Mouse (Mus musculus): ENCODE results near the gene Olfr523. TPM values are rescaled to one million over a fixed set of nuclear protein-coding genes. Genes with fewer than 3 reads are reported as not detected.

Olfr523 gene
- total and polyA plus RNA-seq, 2 experiments from 2014 or later: not detected

GRCm38 (mm10) chr7:140190435-140190834, 17.4 kb downstream of the Olfr523 start:
- TF ChIP-seq CTCF (IDR thresholded peaks at IDR 0.05; ENCODE audit: low read depth): no peak
- H3K36me3 ChIP-seq (ENCODE audit: insufficient read depth, low read length): no peaks in the 10 kb centered on the region
- ATAC-seq: no peak
- H3K4me1 ChIP-seq (ENCODE audit: insufficient read depth, low read length): no peaks in the 10 kb centered on the region
- H3K27me3 ChIP-seq (ENCODE audit: insufficient read depth, low read length): no peaks in the 10 kb centered on the region
- DNase-seq (ENCODE audit: low spot score): no peak
- H3K4me3 ChIP-seq (ENCODE audit: low read length): no peak overlapping the region
- no peaks in the 10 kb centered on the region for H3K9me3 ChIP-seq (ENCODE audit: low read length)
- no peak overlapping the region for H3K4me2 ChIP-seq (ENCODE audit: low read depth, low read length)
- H3K27ac ChIP-seq: no peak overlapping the region
- 81% methylated on average over 1 of the region's 1 CpGs for WGBS
- no peak overlapping the region for H3K9ac ChIP-seq (replicated peaks; ENCODE audit: low read length)

GRCm38 (mm10) chr7:140192445-140192844, 19.4 kb downstream of the Olfr523 start:
- Histone ChIP-seq H3K4me3 (ENCODE audit: low read length) (no peak overlapping the region), H3K9ac (replicated peaks; ENCODE audit: low read length) (no peak overlapping the region), H3K9me3 (ENCODE audit: low read length) (no peaks in the 10 kb centered on the region), H3K27me3 (ENCODE audit: insufficient read depth, low read length) (no peaks in the 10 kb centered on the region), H3K4me1 (ENCODE audit: insufficient read depth, low read length) (no peaks in the 10 kb centered on the region), H3K36me3 (ENCODE audit: insufficient read depth, low read length) (no peaks in the 10 kb centered on the region), H3K4me2 (ENCODE audit: low read depth, low read length) (no peak overlapping the region), H3K27ac (no peak overlapping the region)
- 58% methylated on average over 2 of the region's 2 CpGs for WGBS
- ATAC-seq: no peak
- TF ChIP-seq CTCF (IDR thresholded peaks at IDR 0.05; ENCODE audit: low read depth): no peak
- no peak for DNase-seq (ENCODE audit: low spot score)

DNA sequence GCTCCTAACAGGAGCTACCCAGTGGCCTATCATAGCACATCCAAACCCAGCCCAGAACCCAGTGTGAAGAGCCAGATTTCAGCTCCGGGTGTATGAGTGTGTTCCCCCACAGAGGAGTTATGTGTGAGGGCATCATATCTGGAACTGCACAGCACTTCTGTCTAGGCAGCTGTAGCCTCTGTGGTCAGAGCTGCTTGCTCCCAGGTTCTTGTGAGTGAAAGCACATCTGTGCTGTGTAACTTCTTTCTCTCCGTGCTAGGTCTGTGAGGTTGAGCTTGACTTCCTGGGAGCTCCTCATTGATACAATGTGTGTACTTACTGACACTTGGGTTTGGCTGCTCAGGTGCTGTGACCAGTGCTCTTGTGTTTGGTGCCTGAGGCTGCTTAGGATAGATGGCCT, 19.8 kb downstream of the Olfr523 start:
- Histone ChIP-seq H3K4me1 (ENCODE audit: insufficient read depth, low read length) (no peaks in the 10 kb centered on the region), H3K9ac (replicated peaks; ENCODE audit: low read length) (no peak overlapping the region), H3K27ac (no peak overlapping the region), H3K36me3 (ENCODE audit: insufficient read depth, low read length) (no peaks in the 10 kb centered on the region), H3K4me3 (ENCODE audit: low read length) (no peak overlapping the region), H3K27me3 (ENCODE audit: insufficient read depth, low read length) (no peaks in the 10 kb centered on the region), H3K4me2 (ENCODE audit: low read depth, low read length) (no peak overlapping the region), H3K9me3 (ENCODE audit: low read length) (no peaks in the 10 kb centered on the region)
- TF ChIP-seq CTCF (IDR thresholded peaks at IDR 0.05; ENCODE audit: low read depth): no peak
- 88% methylated on average over 2 of the region's 2 CpGs for WGBS
- DNase-seq (ENCODE audit: low spot score) (no peak), ATAC-seq (no peak)

DNA sequence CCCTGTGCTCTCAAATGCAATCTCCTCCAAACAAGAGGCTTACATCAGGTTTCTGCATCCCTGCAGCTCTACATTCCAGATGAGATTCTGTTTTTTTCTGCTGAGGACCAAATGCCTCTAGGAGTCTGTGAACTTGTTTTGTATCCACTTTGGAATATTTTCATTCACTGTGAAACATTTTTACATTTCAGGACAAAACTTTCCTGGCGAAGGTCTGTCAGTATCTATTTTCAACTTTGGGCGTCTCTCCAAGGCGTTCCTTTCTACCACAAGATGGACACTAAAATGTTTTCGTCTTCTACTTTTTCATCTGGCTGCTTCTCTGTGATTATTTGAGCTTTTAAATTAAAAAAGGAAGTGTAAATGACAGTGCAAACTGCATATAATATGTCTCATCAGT, 21.0 kb downstream of the Olfr523 start:
- 85% methylated on average over 4 of the region's 4 CpGs for WGBS
- DNase-seq (ENCODE audit: low spot score) (no peak), ATAC-seq (no peak)
- Histone ChIP-seq H3K4me1 (ENCODE audit: insufficient read depth, low read length) (no peaks in the 10 kb centered on the region), H3K9ac (replicated peaks; ENCODE audit: low read length) (no peak overlapping the region), H3K36me3 (ENCODE audit: insufficient read depth, low read length) (no peaks in the 10 kb centered on the region), H3K4me2 (ENCODE audit: low read depth, low read length) (no peak overlapping the region), H3K4me3 (ENCODE audit: low read length) (no peak overlapping the region), H3K9me3 (ENCODE audit: low read length) (no peaks in the 10 kb centered on the region), H3K27ac (no peak overlapping the region), H3K27me3 (ENCODE audit: insufficient read depth, low read length) (no peaks in the 10 kb centered on the region)
- TF ChIP-seq CTCF (IDR thresholded peaks at IDR 0.05; ENCODE audit: low read depth): no peak

DNA sequence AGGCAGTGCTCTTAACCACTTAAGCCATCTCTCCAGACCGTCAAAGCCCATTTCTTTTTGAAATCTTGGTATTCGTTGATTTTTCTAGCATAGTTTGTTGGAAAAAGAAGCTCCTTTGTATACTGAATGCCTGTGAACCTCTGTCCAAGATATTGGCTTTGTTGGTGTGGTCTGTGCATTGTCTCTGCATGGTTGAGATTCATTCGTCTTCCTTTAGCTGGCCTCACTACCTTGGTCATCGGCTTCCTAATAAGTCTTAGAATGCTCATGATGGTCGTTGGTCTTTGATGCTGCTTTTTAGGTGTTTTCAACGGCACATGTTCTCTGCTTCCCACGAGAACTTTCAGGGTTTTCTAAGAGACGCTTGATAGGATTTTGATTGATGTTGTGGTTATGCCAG, 23.0 kb downstream of the Olfr523 start:
- H3K4me2 ChIP-seq (ENCODE audit: low read depth, low read length): no peak overlapping the region
- no peak overlapping the region for H3K4me3 ChIP-seq (ENCODE audit: low read length)
- no peak overlapping the region for H3K27ac ChIP-seq
- 77% methylated on average over 8 of the region's 8 CpGs for whole genome bisulfite sequencing
- no peaks in the 10 kb centered on the region for H3K36me3 ChIP-seq (ENCODE audit: insufficient read depth, low read length)
- no peaks in the 10 kb centered on the region for H3K27me3 ChIP-seq (ENCODE audit: insufficient read depth, low read length)
- ATAC-seq (no peak), DNase-seq (ENCODE audit: low spot score) (no peak)
- H3K4me1 ChIP-seq (ENCODE audit: insufficient read depth, low read length): no peaks in the 10 kb centered on the region
- TF ChIP-seq CTCF (IDR thresholded peaks at IDR 0.05; ENCODE audit: low read depth): no peak
- H3K9ac ChIP-seq (replicated peaks; ENCODE audit: low read length): no peak overlapping the region
- H3K9me3 ChIP-seq (ENCODE audit: low read length): no peaks in the 10 kb centered on the region

DNA sequence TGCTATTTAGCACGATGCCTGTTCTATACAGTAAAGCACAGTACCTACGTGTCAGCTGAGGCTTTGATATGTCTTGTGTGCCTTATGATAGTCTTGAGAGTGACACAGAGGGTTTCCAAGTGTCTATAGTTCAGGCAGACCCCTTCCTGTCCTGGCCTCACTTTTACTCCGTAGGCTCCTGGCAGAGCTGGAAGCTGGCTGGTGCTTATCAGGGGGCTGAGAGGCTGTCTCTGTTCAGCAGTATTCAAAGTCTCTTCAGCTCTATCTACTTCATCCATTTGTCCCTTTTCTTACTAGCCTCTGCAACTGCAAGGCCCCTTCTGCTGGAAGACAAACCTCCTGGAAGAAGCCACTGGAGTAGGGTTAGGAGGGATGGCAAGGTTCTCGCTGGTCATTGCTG, 28.1 kb downstream of the Olfr523 start:
- Histone ChIP-seq H3K4me1 (ENCODE audit: insufficient read depth, low read length) (no peaks in the 10 kb centered on the region), H3K27ac (no peak overlapping the region), H3K4me2 (ENCODE audit: low read depth, low read length) (no peak overlapping the region), H3K4me3 (ENCODE audit: low read length) (no peak overlapping the region), H3K9me3 (ENCODE audit: low read length) (no peaks in the 10 kb centered on the region), H3K9ac (replicated peaks; ENCODE audit: low read length) (no peak overlapping the region), H3K36me3 (ENCODE audit: insufficient read depth, low read length) (no peaks in the 10 kb centered on the region), H3K27me3 (ENCODE audit: insufficient read depth, low read length) (no peaks in the 10 kb centered on the region)
- no peak for TF ChIP-seq CTCF (IDR thresholded peaks at IDR 0.05; ENCODE audit: low read depth)
- no peak for ATAC-seq
- 91% methylated on average over 4 of the region's 4 CpGs for WGBS
- no peak for DNase-seq (ENCODE audit: low spot score)

DNA sequence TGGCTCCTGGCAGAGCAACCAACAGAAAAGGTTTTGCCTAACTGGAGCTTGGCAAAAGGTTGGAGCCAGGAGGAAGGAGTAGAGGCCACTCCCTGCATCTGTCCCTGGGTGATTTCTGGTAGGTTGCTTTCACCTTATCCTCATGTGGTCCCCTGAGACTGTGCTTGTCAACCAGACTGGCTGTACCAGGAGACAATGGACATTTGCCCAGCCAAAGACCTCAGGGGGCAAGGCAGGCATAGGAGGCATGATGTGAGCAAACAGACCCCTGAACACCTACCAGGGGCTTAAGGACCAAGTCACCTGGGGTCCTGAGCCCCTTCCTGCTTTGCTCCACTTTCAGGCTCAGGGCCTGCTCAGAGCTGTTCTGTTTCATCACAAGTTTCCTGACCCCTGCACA, 32.8 kb downstream of the Olfr523 start, which contains the start of gene Olfr524:
Gene Olfr524, minus strand, starts transcription at position 101 of the 400 bp plus-strand sequence.
- Histone ChIP-seq H3K9ac (replicated peaks; ENCODE audit: low read length) (no peak within 1 kb of the TSS), H3K4me2 (ENCODE audit: low read depth, low read length) (no peak within 1 kb of the TSS), H3K27ac (no peak within 1 kb of the TSS), H3K4me1 (ENCODE audit: insufficient read depth, low read length) (no peaks in the 10 kb centered on the region), H3K9me3 (ENCODE audit: low read length) (no peaks in the 10 kb centered on the region), H3K36me3 (ENCODE audit: insufficient read depth, low read length) (no peaks in the 10 kb centered on the region), H3K27me3 (ENCODE audit: insufficient read depth, low read length) (no peaks in the 10 kb centered on the region), H3K4me3 (ENCODE audit: low read length) (no peak within 1 kb of the TSS)
- DNase-seq (ENCODE audit: low spot score) (no peak), ATAC-seq (no peak)
- TF ChIP-seq CTCF (IDR thresholded peaks at IDR 0.05; ENCODE audit: low read depth): no peak
